Mouse (Mus musculus) liver, adult 2 months (tissue): ENCODE results near the gene Lpp. TPM values are rescaled to one million over a fixed set of nuclear protein-coding genes. Genes with fewer than 3 reads are reported as not detected.

Experiments used
- DNase-seq: peaks from one replicate; pipeline ENCODE4 v3.0.0-alpha.2; 2011; ENCODE audit warnings: low read depth, low spot score; ENCODE audit errors: extremely low read depth
- H3K27ac ChIP-seq: fragments of 200-500 bp; replicated peaks from 2 replicates; pipeline ENCODE4 v1.5.1; 2012; ENCODE audit warnings: low read depth, mild to moderate bottlenecking, control low read depth, inconsistent platforms, low read length; ENCODE audit not compliant: insufficient read depth
- H3K27me3 ChIP-seq: fragments of 200-500 bp; 2 replicates; pipeline ENCODE4 v1.6.1; 2012; ENCODE audit warnings: mild to moderate bottlenecking, moderate library complexity, low read length, inconsistent platforms; ENCODE audit not compliant: control insufficient read depth, insufficient read depth
- H3K36me3 ChIP-seq: fragments of 200-500 bp; 2 replicates; pipeline ENCODE4 v1.6.1; 2012; ENCODE audit warnings: low read length, inconsistent platforms; ENCODE audit not compliant: control insufficient read depth, insufficient read depth
- H3K4me1 ChIP-seq: fragments of 200-500 bp; 2 replicates; pipeline ENCODE4 v1.6.1; 2011; ENCODE audit warnings: low read length; ENCODE audit not compliant: control insufficient read depth, insufficient read depth
- H3K4me3 ChIP-seq: fragments of 200-500 bp; 2 replicates; pipeline ENCODE4 v1.5.1; 2011; ENCODE audit warnings: low read depth, mild to moderate bottlenecking, control low read depth, low read length, moderate library complexity; ENCODE audit not compliant: insufficient read depth
- H3K79me2 ChIP-seq: fragments of 200-500 bp; 2 replicates; pipeline ENCODE4 v1.6.1; 2012; ENCODE audit warnings: inconsistent platforms, mild to moderate bottlenecking, low read length, moderate library complexity; ENCODE audit not compliant: control insufficient read depth, insufficient read depth
- H3K9ac ChIP-seq: fragments of 200-500 bp; 2 replicates; pipeline ENCODE4 v1.6.1; 2012; ENCODE audit warnings: low read depth, mild to moderate bottlenecking, control low read depth, inconsistent platforms, low read length
- CTCF ChIP-seq: fragments of 200-500 bp; IDR thresholded peaks from 2 replicates; pipeline ENCODE4 v1.5.1; 2011; ENCODE audit warnings: low read depth, low read length, control low read depth
- POLR2A ChIP-seq: fragments of 200-500 bp; IDR thresholded peaks from 2 replicates; pipeline ENCODE4 v1.6.1; 2011; ENCODE audit warnings: low read length, control low read depth; ENCODE audit not compliant: insufficient read depth; ENCODE audit errors: extremely low read depth
- WGBS: fragments of 180-500 bp; shearing (Covaris S2); methylation state at CpG from one replicate; pipeline ENCODE4 v1.1.7; 2018; 5-methylcytosine and 5-hydroxymethylcytosine counted together
- polyA plus RNA-seq: library from polyadenylated mRNA; depleted of rRNA; stranded (reverse); fragments of >200 nt; gene quantifications from 2 replicates; pipeline ENCODE4 v1.2.3, GENCODE M21; 2012
- total RNA-seq: library from RNA; depleted of rRNA; stranded (reverse); fragments of >200 nt; gene quantifications from 2 replicates; pipeline ENCODE4 v1.2.3, GENCODE M21; 2014

Lpp gene
- total and polyA plus RNA-seq, 2 experiments, result 7.5 to 23.0 TPM

GRCm38 (mm10) chr16:24664131-24664530, 270.8 kb downstream of the Lpp start:
- Histone ChIP-seq H3K4me3 (no peak overlapping the region), H3K9ac (no peak overlapping the region), H3K27me3 (no peaks in the 10 kb centered on the region), H3K27ac (no peak overlapping the region), H3K4me1 (no peaks in the 10 kb centered on the region), H3K36me3 (peaks cover 6% of the 10 kb centered on the region; the same call in 1 of the 2 replicates), H3K79me2 (no peaks in the 10 kb centered on the region)
- no peak for TF ChIP-seq CTCF
- no peak for TF ChIP-seq POLR2A
- DNase-seq, result no peak

DNA sequence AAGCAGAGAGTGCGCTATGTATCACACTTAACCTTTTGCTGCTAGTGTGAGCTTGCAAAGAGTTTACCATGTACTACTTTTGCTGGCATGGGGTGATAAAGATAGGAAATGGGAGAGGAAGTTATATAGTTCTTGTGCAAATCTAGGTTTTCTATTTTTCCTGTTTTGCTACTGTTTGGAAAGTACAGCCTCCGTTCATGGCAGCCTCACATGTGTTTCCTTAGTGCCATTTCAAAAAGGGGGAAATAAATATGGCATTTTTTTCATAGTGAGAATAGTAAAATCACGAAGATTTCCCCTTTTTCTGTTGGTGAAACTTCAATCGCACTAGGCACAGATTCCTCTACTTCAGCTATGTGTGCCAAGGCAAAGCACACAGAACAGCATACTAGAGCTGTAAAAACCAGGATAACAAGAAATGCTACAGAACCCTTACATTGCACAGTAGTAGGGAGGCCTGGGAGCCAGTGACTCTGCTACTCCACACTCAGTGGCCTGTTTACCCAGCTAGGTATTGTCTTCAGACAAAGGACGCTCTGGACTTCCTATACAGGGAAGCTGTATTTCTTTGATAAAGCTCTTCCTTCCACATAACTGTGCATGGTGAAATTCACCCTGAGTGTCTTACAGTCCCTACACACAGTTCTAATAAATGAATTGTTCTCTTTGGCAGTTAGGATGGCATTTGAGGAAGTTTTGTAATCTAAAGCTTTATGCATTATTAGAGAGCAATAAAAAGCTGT, 276.6 kb downstream of the Lpp start:
- peaks cover 1% of the 10 kb centered on the region; the same call in 1 of the 2 replicates for H3K4me1 ChIP-seq
- no peaks in the 10 kb centered on the region for H3K27me3 ChIP-seq
- H3K9ac ChIP-seq, result no peak overlapping the region
- H3K4me3 ChIP-seq, result no peak overlapping the region
- WGBS, result 81% methylated on average over 5 of the region's 5 CpGs
- no peak overlapping the region for H3K27ac ChIP-seq
- no peak for DNase-seq
- peaks cover 3% of the 10 kb centered on the region; the same call in 1 of the 2 replicates for H3K36me3 ChIP-seq
- H3K79me2 ChIP-seq, result no peaks in the 10 kb centered on the region; the same call in 1 of the 2 replicates
- TF ChIP-seq CTCF (no peak), POLR2A (no peak)

DNA sequence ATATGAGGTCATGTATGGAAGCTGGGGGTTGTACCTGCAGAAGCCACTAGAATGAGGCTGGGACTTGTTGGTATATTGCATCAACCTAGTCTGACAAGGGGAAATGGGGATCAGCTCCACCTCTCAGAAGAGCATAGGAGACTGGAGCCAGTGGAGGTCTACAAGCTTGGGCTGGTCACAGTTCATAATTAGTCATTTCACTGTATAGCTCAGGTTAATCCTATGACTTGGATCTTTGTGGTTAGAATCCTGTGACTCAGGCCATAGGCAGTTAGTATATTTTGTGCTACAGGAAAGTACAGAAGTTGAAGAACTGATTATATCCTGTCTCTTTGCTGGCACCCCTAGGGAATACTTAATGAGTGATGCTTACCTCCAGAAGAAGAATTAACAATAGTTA, 285.6 kb downstream of the Lpp start:
- H3K36me3 ChIP-seq, result peaks cover 6% of the 10 kb centered on the region; the same call in 1 of the 2 replicates

GRCm38 (mm10) chr16:24695062-24695461, 301.8 kb downstream of the Lpp start:
- DNase-seq, result no peak
- WGBS, result 88% methylated on average over 4 of the region's 4 CpGs
- H3K79me2 ChIP-seq, result no peaks in the 10 kb centered on the region
- no peak overlapping the region for H3K27ac ChIP-seq
- H3K4me1 ChIP-seq, result no peaks in the 10 kb centered on the region
- no peaks in the 10 kb centered on the region for H3K27me3 ChIP-seq
- H3K4me3 ChIP-seq, result no peak overlapping the region
- TF ChIP-seq CTCF, result no peak
- no peak overlapping the region for H3K9ac ChIP-seq
- H3K36me3 ChIP-seq, result no peaks in the 10 kb centered on the region

More for the DNA sequence above, 285.6 kb downstream of the Lpp start:
- H3K4me3 ChIP-seq, result no peak overlapping the region
- H3K79me2 ChIP-seq, result no peaks in the 10 kb centered on the region; the same call in 1 of the 2 replicates
- H3K27ac ChIP-seq, result no peak overlapping the region
- no peak for TF ChIP-seq POLR2A
- TF ChIP-seq CTCF, result no peak
- H3K27me3 ChIP-seq, result no peaks in the 10 kb centered on the region
- DNase-seq, result no peak
- no peaks in the 10 kb centered on the region for H3K4me1 ChIP-seq
- H3K9ac ChIP-seq, result no peak overlapping the region

GRCm38 (mm10) chr16:24704215-24704614, 310.9 kb downstream of the Lpp start:
- TF ChIP-seq CTCF, result no peak
- no peak for TF ChIP-seq POLR2A
- H3K4me3 ChIP-seq, result no peak overlapping the region
- DNase-seq, result no peak
- no peak overlapping the region for H3K9ac ChIP-seq
- WGBS, result 94% methylated on average over 3 of the region's 3 CpGs
- H3K27me3 ChIP-seq, result no peaks in the 10 kb centered on the region
- H3K79me2 ChIP-seq, result no peaks in the 10 kb centered on the region
- H3K36me3 ChIP-seq, result peaks cover 2% of the 10 kb centered on the region; the same call in 1 of the 2 replicates
- no peak overlapping the region for H3K27ac ChIP-seq
- H3K4me1 ChIP-seq, result no peaks in the 10 kb centered on the region

DNA sequence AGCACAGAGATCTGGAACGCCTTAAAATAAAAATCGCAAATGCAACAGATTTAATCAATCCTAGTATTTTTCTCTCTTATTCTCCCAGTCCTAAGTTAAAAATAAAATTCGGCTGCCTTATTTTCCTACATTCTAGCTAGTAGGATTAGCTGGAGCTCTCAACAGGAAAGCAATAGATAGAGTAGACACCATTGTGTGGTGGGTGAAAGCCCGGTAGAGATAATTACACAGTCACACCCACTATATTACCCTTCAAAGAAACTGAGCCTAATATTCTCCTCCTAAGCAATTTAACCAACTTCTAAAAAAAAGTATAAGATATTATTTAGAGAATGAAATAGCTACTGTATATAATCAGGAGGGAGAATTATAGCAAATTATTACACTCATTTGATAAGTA, 330.3 kb downstream of the Lpp start:
- Histone ChIP-seq H3K27ac (no peak overlapping the region), H3K79me2 (no peaks in the 10 kb centered on the region; the same call in 1 of the 2 replicates), H3K9ac (no peak overlapping the region), H3K4me1 (no peaks in the 10 kb centered on the region), H3K4me3 (no peak overlapping the region), H3K27me3 (no peaks in the 10 kb centered on the region), H3K36me3 (no peaks in the 10 kb centered on the region; the same call in 1 of the 2 replicates)
- WGBS, result 87% methylated on average over 4 of the region's 4 CpGs
- DNase-seq, result no peak
- TF ChIP-seq POLR2A (no peak), CTCF (no peak)
